Mouse (Mus musculus): ENCODE data around the gene 3110009E18Rik. TPM values are rescaled to one million over a fixed set of nuclear protein-coding genes. Genes with fewer than 3 reads are reported as not detected.

3110009E18Rik gene
- polyA plus RNA-seq, 1 experiment = 7.7 TPM

GRCm38 (mm10) chr1:120109741-120110432 lies 11.1 kb upstream of the 3110009E18Rik start:
- TF ChIP-seq CTCF (IDR thresholded peaks at IDR 0.05; ENCODE audit: borderline replicate concordance, insufficient read depth, low read depth, low read length) (no peak), POLR2A (IDR thresholded peaks at IDR 0.05; ENCODE audit: borderline replicate concordance, insufficient read depth, low read length) (no peak)
- Histone ChIP-seq H3K27ac (ENCODE audit: insufficient read depth, low read length) (no peak overlapping the region), H3K4me1 (ENCODE audit: control insufficient read depth, insufficient read depth, low read length) (peaks cover 2% of the 10 kb centered on the region), H3K27me3 (ENCODE audit: control insufficient read depth, insufficient read depth, low read length) (no peaks in the 10 kb centered on the region), H3K4me3 (replicated peaks; ENCODE audit: insufficient read depth, low read depth, low read length) (no peak overlapping the region)
- WGBS = 79% methylated on average over 19 of the region's 19 CpGs
- no peak for DNase-seq

GRCm38 (mm10) chr1:120111766-120112165 lies 9.2 kb upstream of the 3110009E18Rik start:
- TF ChIP-seq CTCF (IDR thresholded peaks at IDR 0.05; ENCODE audit: borderline replicate concordance, insufficient read depth, low read depth, low read length) = no peak
- TF ChIP-seq POLR2A (IDR thresholded peaks at IDR 0.05; ENCODE audit: borderline replicate concordance, insufficient read depth, low read length) = no peak
- no peak for DNase-seq
- WGBS = 81% methylated on average over 8 of the region's 8 CpGs
- peaks cover 18% of the 10 kb centered on the region for H3K4me1 ChIP-seq (ENCODE audit: control insufficient read depth, insufficient read depth, low read length)
- H3K27ac ChIP-seq (ENCODE audit: insufficient read depth, low read length) = no peak overlapping the region
- H3K27me3 ChIP-seq (ENCODE audit: control insufficient read depth, insufficient read depth, low read length) = no peaks in the 10 kb centered on the region
- H3K4me3 ChIP-seq (replicated peaks; ENCODE audit: insufficient read depth, low read depth, low read length) = no peak overlapping the region

- TF ChIP-seq POLR2A (IDR thresholded peaks at IDR 0.05; ENCODE audit: borderline replicate concordance, insufficient read depth, low read length) = no peak
- 88% methylated on average over 12 of the region's 12 CpGs for WGBS
- no peak overlapping the region for H3K4me3 ChIP-seq (replicated peaks; ENCODE audit: insufficient read depth, low read depth, low read length)
- no peaks in the 10 kb centered on the region for H3K27me3 ChIP-seq (ENCODE audit: control insufficient read depth, insufficient read depth, low read length)
- DNase-seq = no peak
- H3K27ac ChIP-seq (ENCODE audit: insufficient read depth, low read length) = no peak overlapping the region
- peaks cover 18% of the 10 kb centered on the region for H3K4me1 ChIP-seq (ENCODE audit: control insufficient read depth, insufficient read depth, low read length)
These were observed 8.5 kb upstream of the 3110009E18Rik start for GRCm38 (mm10) chr1:120112251-120113187.

GRCm38 (mm10) chr1:120115671-120116081 lies 5.3 kb upstream of the 3110009E18Rik start:
- Histone ChIP-seq H3K4me3 (replicated peaks; ENCODE audit: insufficient read depth, low read depth, low read length) (no peak overlapping the region), H3K27me3 (ENCODE audit: control insufficient read depth, insufficient read depth, low read length) (no peaks in the 10 kb centered on the region), H3K27ac (ENCODE audit: insufficient read depth, low read length) (peak overlapping the region; percentile 49; the same call in 1 of the 2 replicates), H3K4me1 (ENCODE audit: control insufficient read depth, insufficient read depth, low read length) (peaks cover 24% of the 10 kb centered on the region)
- no peak for TF ChIP-seq POLR2A (IDR thresholded peaks at IDR 0.05; ENCODE audit: borderline replicate concordance, insufficient read depth, low read length)
- DNase-seq = peak; percentile 82 to 89
- WGBS = 5% methylated on average over 9 of the region's 9 CpGs

GRCm38 (mm10) chr1:120116106-120116505 lies 4.9 kb upstream of the 3110009E18Rik start:
- Histone ChIP-seq H3K27me3 (ENCODE audit: control insufficient read depth, insufficient read depth, low read length) (no peaks in the 10 kb centered on the region), H3K4me3 (replicated peaks; ENCODE audit: insufficient read depth, low read depth, low read length) (no peak overlapping the region), H3K4me1 (ENCODE audit: control insufficient read depth, insufficient read depth, low read length) (peaks cover 24% of the 10 kb centered on the region), H3K27ac (ENCODE audit: insufficient read depth, low read length) (peak overlapping the region; percentile 49; the same call in 1 of the 2 replicates)
- peak; percentile 42 to 45 for DNase-seq
- 26% methylated on average over 11 of the region's 11 CpGs for WGBS
- TF ChIP-seq CTCF (IDR thresholded peaks at IDR 0.05; ENCODE audit: borderline replicate concordance, insufficient read depth, low read depth, low read length) = no peak
- no peak for TF ChIP-seq POLR2A (IDR thresholded peaks at IDR 0.05; ENCODE audit: borderline replicate concordance, insufficient read depth, low read length)

- DNase-seq = no peak
- peak overlapping the region; percentile 79 for H3K4me3 ChIP-seq (replicated peaks; ENCODE audit: insufficient read depth, low read depth, low read length)
- TF ChIP-seq POLR2A (IDR thresholded peaks at IDR 0.05; ENCODE audit: borderline replicate concordance, insufficient read depth, low read length) = no peak
- no peak for TF ChIP-seq CTCF (IDR thresholded peaks at IDR 0.05; ENCODE audit: borderline replicate concordance, insufficient read depth, low read depth, low read length)
- peaks cover 24% of the 10 kb centered on the region for H3K4me1 ChIP-seq (ENCODE audit: control insufficient read depth, insufficient read depth, low read length)
- no peak overlapping the region for H3K27ac ChIP-seq (ENCODE audit: insufficient read depth, low read length)
- no peaks in the 10 kb centered on the region for H3K27me3 ChIP-seq (ENCODE audit: control insufficient read depth, insufficient read depth, low read length)
- 91% methylated on average over 2 of the region's 2 CpGs for WGBS
These were observed 2.1 kb upstream of the 3110009E18Rik start for GRCm38 (mm10) chr1:120118854-120119253.

GRCm38 (mm10) chr1:120119389-120119788 lies 1.6 kb upstream of the 3110009E18Rik start:
- peak; percentile 22 to 33 for DNase-seq
- Histone ChIP-seq H3K27me3 (ENCODE audit: control insufficient read depth, insufficient read depth, low read length) (no peaks in the 10 kb centered on the region), H3K27ac (ENCODE audit: insufficient read depth, low read length) (peak overlapping the region; percentile 79; the same call in 1 of the 2 replicates), H3K4me1 (ENCODE audit: control insufficient read depth, insufficient read depth, low read length) (peaks cover 24% of the 10 kb centered on the region), H3K4me3 (replicated peaks; ENCODE audit: insufficient read depth, low read depth, low read length) (peak overlapping the region; percentile 79)
- TF ChIP-seq POLR2A (IDR thresholded peaks at IDR 0.05; ENCODE audit: borderline replicate concordance, insufficient read depth, low read length) (no peak), CTCF (IDR thresholded peaks at IDR 0.05; ENCODE audit: borderline replicate concordance, insufficient read depth, low read depth, low read length) (no peak)
- 17% methylated on average over 4 of the region's 4 CpGs for WGBS
